Mouse (Mus musculus): ENCODE measurements around the gene Ern2. TPM values are rescaled to one million over a fixed set of nuclear protein-coding genes. Genes with fewer than 3 reads are reported as not detected.
A peak's percentile ranks its signal among the peaks of the same experiment; 100 is the strongest.

Ern2 gene
- polyA plus RNA-seq, 2 experiments, result not detected

DNA sequence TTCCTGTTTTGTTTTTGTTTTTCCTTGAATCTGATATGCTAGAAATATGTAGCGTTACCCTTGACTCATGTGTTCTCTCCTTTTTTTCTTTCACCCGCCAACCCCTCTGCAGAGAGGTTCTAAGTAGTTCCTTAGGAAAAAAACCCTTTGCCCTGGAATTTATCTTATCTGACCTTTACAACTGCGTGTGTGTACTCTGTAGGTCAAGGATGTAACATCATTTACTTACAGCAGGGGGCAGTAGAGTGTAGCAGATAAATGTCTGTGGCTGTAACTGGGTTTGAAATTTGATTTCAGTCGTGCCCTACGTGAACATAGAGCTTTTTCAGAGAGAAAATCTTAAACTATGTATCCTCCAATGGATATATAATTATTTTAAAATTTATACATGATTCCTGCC, 13.3 kb upstream of the Ern2 start:
- TF ChIP-seq POLR2A (IDR thresholded peaks at IDR 0.05; ENCODE audit: borderline replicate concordance, extremely low read depth, insufficient read depth, insufficient read length), result no peak
- Histone ChIP-seq H3K4me1 (ENCODE audit: control insufficient read depth, insufficient read depth, low read length) (no peaks in the 10 kb centered on the region), H3K27ac (replicated peaks; ENCODE audit: low read depth, low read length) (no peak overlapping the region), H3K9me3 (ENCODE audit: control insufficient read depth, low read length) (no peaks in the 10 kb centered on the region), H3K9ac (ENCODE audit: low read depth, low read length, severe bottlenecking) (no peak overlapping the region), H3K36me3 (ENCODE audit: control insufficient read depth, insufficient read depth, low read length) (no peaks in the 10 kb centered on the region), H3K27me3 (ENCODE audit: control insufficient read depth, insufficient read depth, low read length) (no peaks in the 10 kb centered on the region), H3K4me2 (replicated peaks; ENCODE audit: low read depth, low read length, severe bottlenecking) (no peak overlapping the region), H3K4me3 (replicated peaks; ENCODE audit: low read length) (no peak overlapping the region)
- ATAC-seq (ENCODE audit: low FRiP score, low read depth) (no peak), DNase-seq (ENCODE audit: low spot score) (peak; percentile 31)
- 23% methylated on average over 5 of the region's 5 CpGs for WGBS

DNA sequence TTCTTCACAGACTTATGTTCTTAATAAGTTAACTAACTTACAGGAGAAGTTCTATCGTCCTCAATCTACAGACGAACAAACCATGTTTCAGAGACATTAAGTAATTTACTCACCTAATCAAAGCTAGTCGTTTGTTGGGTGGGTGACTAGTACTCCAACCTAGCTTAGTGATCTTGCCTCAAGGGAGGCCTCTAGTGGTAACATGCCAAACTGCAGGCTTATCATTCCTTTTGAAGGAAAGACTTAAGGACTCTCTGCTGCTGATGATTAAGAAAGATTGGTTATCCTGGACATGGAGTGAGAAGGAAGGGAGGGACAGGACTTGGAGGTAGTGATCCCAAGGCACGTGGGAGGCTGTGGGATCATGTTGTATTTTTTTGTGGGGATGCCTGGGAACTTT, 11.3 kb upstream of the Ern2 start:
- Histone ChIP-seq H3K36me3 (ENCODE audit: control insufficient read depth, insufficient read depth, low read length) (no peaks in the 10 kb centered on the region), H3K27ac (replicated peaks; ENCODE audit: low read depth, low read length) (no peak overlapping the region), H3K4me3 (replicated peaks; ENCODE audit: low read length) (no peak overlapping the region), H3K4me2 (replicated peaks; ENCODE audit: low read depth, low read length, severe bottlenecking) (no peak overlapping the region), H3K27me3 (ENCODE audit: control insufficient read depth, insufficient read depth, low read length) (no peaks in the 10 kb centered on the region), H3K4me1 (ENCODE audit: control insufficient read depth, insufficient read depth, low read length) (no peaks in the 10 kb centered on the region), H3K9ac (ENCODE audit: low read depth, low read length, severe bottlenecking) (no peak overlapping the region), H3K9me3 (ENCODE audit: control insufficient read depth, low read length) (no peaks in the 10 kb centered on the region)
- DNase-seq (ENCODE audit: low spot score) (peak; percentile 27), ATAC-seq (ENCODE audit: low FRiP score, low read depth) (no peak)
- WGBS, result 37% methylated on average over 4 of the region's 4 CpGs
- no peak for TF ChIP-seq POLR2A (IDR thresholded peaks at IDR 0.05; ENCODE audit: borderline replicate concordance, extremely low read depth, insufficient read depth, insufficient read length)

DNA sequence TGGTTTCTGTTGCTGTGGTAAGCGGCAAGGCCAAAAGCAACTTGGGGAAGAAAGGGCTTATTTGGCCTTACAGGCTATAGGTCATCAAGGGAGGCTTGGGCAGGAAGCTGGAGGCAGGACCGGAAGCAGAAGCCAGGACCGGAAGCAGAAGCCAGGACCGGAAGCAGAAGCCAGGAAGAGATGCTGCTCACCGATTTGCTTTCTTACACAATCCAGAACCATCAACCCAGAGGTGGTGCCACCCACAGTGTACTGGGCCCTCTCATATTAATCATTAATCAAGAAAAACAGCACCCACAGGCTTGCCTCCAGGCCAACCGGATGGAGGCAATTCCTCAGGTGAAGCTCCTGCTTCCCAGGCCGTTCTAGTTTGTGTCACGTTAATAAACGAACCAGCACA, 10.8 kb upstream of the Ern2 start:
- Histone ChIP-seq H3K27me3 (ENCODE audit: control insufficient read depth, insufficient read depth, low read length) (no peaks in the 10 kb centered on the region), H3K36me3 (ENCODE audit: control insufficient read depth, insufficient read depth, low read length) (no peaks in the 10 kb centered on the region), H3K9me3 (ENCODE audit: control insufficient read depth, low read length) (no peaks in the 10 kb centered on the region), H3K4me3 (replicated peaks; ENCODE audit: low read length) (no peak overlapping the region), H3K9ac (ENCODE audit: low read depth, low read length, severe bottlenecking) (no peak overlapping the region), H3K27ac (replicated peaks; ENCODE audit: low read depth, low read length) (no peak overlapping the region), H3K4me1 (ENCODE audit: control insufficient read depth, insufficient read depth, low read length) (no peaks in the 10 kb centered on the region), H3K4me2 (replicated peaks; ENCODE audit: low read depth, low read length, severe bottlenecking) (no peak overlapping the region)
- DNase-seq (ENCODE audit: low spot score) (no peak), ATAC-seq (ENCODE audit: low FRiP score, low read depth) (no peak)
- WGBS, result 86% methylated on average over 9 of the region's 9 CpGs
- TF ChIP-seq POLR2A (IDR thresholded peaks at IDR 0.05; ENCODE audit: borderline replicate concordance, extremely low read depth, insufficient read depth, insufficient read length), result no peak

DNA sequence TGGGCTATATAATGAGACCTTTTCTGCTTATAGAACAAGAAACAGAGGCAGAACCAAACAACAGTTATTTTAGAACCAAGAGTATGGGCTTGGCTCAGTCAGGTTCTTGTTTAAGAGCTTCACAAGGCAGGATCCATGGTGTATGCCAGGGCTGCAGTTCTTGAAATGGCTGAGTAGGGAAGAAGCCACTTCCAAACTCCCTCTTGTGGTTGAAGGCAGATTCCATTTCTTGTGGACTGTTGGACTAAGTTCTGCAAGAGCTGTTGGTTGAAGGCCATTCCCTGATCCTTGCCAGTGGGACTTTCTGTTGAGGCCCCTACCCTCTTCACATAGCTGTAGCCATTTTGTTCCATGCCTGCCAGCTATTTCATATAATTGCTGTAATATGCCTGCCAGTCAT, 7.9 kb upstream of the Ern2 start:
- Histone ChIP-seq H3K4me1 (ENCODE audit: control insufficient read depth, insufficient read depth, low read length) (no peaks in the 10 kb centered on the region), H3K9ac (ENCODE audit: low read depth, low read length, severe bottlenecking) (no peak overlapping the region), H3K27me3 (ENCODE audit: control insufficient read depth, insufficient read depth, low read length) (no peaks in the 10 kb centered on the region), H3K4me3 (replicated peaks; ENCODE audit: low read length) (no peak overlapping the region), H3K36me3 (ENCODE audit: control insufficient read depth, insufficient read depth, low read length) (no peaks in the 10 kb centered on the region), H3K27ac (replicated peaks; ENCODE audit: low read depth, low read length) (no peak overlapping the region), H3K4me2 (replicated peaks; ENCODE audit: low read depth, low read length, severe bottlenecking) (no peak overlapping the region), H3K9me3 (ENCODE audit: control insufficient read depth, low read length) (no peaks in the 10 kb centered on the region)
- ATAC-seq (ENCODE audit: low FRiP score, low read depth) (no peak), DNase-seq (ENCODE audit: low spot score) (no peak)
- TF ChIP-seq POLR2A (IDR thresholded peaks at IDR 0.05; ENCODE audit: borderline replicate concordance, extremely low read depth, insufficient read depth, insufficient read length), result no peak

DNA sequence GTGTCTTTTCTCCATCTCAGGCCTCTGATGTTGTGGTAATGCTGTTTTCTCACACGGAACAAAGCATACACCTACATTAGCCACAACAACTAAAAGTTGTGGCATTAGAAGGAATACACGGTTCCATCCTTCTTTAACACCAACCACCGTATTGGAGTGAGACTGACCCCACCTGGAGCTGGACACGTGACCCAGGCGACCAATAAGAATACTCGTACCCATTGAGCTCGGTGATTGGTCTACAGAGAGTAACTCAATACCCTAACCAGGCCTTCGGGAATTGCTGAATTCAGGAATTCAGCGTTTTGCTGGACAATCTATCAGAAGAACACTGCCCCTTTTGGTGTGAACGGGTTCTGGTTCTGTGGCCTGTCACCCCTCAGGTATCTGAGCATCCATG, 5.1 kb upstream of the Ern2 start:
- no peaks in the 10 kb centered on the region for H3K9me3 ChIP-seq (ENCODE audit: control insufficient read depth, low read length)
- H3K27me3 ChIP-seq (ENCODE audit: control insufficient read depth, insufficient read depth, low read length), result no peaks in the 10 kb centered on the region
- ATAC-seq (ENCODE audit: low FRiP score, low read depth) (no peak), DNase-seq (ENCODE audit: low spot score) (no peak)
- H3K4me3 ChIP-seq (replicated peaks; ENCODE audit: low read length), result no peak overlapping the region
- no peaks in the 10 kb centered on the region for H3K36me3 ChIP-seq (ENCODE audit: control insufficient read depth, insufficient read depth, low read length)
- TF ChIP-seq POLR2A (IDR thresholded peaks at IDR 0.05; ENCODE audit: borderline replicate concordance, extremely low read depth, insufficient read depth, insufficient read length), result no peak
- WGBS, result 61% methylated on average over 10 of the region's 10 CpGs
- no peak overlapping the region for H3K4me2 ChIP-seq (replicated peaks; ENCODE audit: low read depth, low read length, severe bottlenecking)
- H3K27ac ChIP-seq (replicated peaks; ENCODE audit: low read depth, low read length), result no peak overlapping the region
- H3K9ac ChIP-seq (ENCODE audit: low read depth, low read length, severe bottlenecking), result no peak overlapping the region
- no peaks in the 10 kb centered on the region for H3K4me1 ChIP-seq (ENCODE audit: control insufficient read depth, insufficient read depth, low read length)

- WGBS, result 32% methylated on average over 7 of the region's 7 CpGs
- DNase-seq (ENCODE audit: low spot score), result peak; percentile 55
- no peak overlapping the region for H3K4me2 ChIP-seq (replicated peaks; ENCODE audit: low read depth, low read length, severe bottlenecking)
Measured at GRCm38 (mm10) chr7:122189484-122189883, 3.5 kb upstream of the Ern2 start.

More at GRCm38 (mm10) chr7:122189484-122189883, 3.5 kb upstream of the Ern2 start:
- Histone ChIP-seq H3K9me3 (ENCODE audit: control insufficient read depth, low read length) (no peaks in the 10 kb centered on the region), H3K9ac (ENCODE audit: low read depth, low read length, severe bottlenecking) (no peak overlapping the region), H3K27me3 (ENCODE audit: control insufficient read depth, insufficient read depth, low read length) (no peaks in the 10 kb centered on the region), H3K4me3 (replicated peaks; ENCODE audit: low read length) (no peak overlapping the region), H3K4me1 (ENCODE audit: control insufficient read depth, insufficient read depth, low read length) (peaks cover 4% of the 10 kb centered on the region; the same call in 1 of the 2 replicates), H3K36me3 (ENCODE audit: control insufficient read depth, insufficient read depth, low read length) (no peaks in the 10 kb centered on the region), H3K27ac (replicated peaks; ENCODE audit: low read depth, low read length) (no peak overlapping the region)
- no peak for TF ChIP-seq POLR2A (IDR thresholded peaks at IDR 0.05; ENCODE audit: borderline replicate concordance, extremely low read depth, insufficient read depth, insufficient read length)
- no peak for ATAC-seq (ENCODE audit: low FRiP score, low read depth)
